ENCODE assay signal across 30 mouse cellular contexts in genomic region chr16:24353816-24354215, GRCm38 (mm10). TPM values are rescaled to one million over a fixed set of nuclear protein-coding genes. Genes with fewer than 3 reads are reported as not detected.
A peak's percentile ranks its signal among the peaks of the same experiment; 100 is the strongest.
DNase-seq lines count a peak whose midpoint lies in the region; ATAC-seq and TF ChIP-seq lines count a peak whose summit lies in the region.
"Had no signal": no experiment of that assay in that cellular context is flagged by ENCODE, and none has a peak within 500 bp of the region (broad histone marks: within the 10 kb centered on the region; RNA-seq: fewer than 3 reads in every experiment).

No protein-coding gene starts in this region.

- no peak for ATAC-seq in heart, postnatal 0 days (ENCODE audit: insufficient read depth, low read depth)
- ATAC-seq: forebrain, embryonic 15.5 days; hindbrain, postnatal 0 days; inflammation-experienced regulatory T-cells, adult 6 months; intestine, embryonic 16.5 days had no signal

- peak; percentile 45 for DNase-seq in gastrocnemius, adult 2 months
- DNase-seq in gastrocnemius, postnatal 4 days (ENCODE audit: low spot score in 2 of 2) = no peak
- DNase-seq in heart, postnatal 0 days (ENCODE audit: low spot score) = no peak
- no peak for DNase-seq in heart, adult 8-10 months (ENCODE audit: low spot score)
- DNase-seq in ES-CJ7 (ENCODE audit: low read depth, low spot score) (peak; percentile 40), ZHBTc4 (ENCODE audit: low read depth, low spot score) (peak; percentile 82)
- no peak for DNase-seq in lung, postnatal 4 days
- no peak for DNase-seq in ovary, postnatal 10 days (ENCODE audit: low spot score)
- DNase-seq: adrenal gland, adult 2 months; adrenal gland, postnatal 14 days; B cell, adult 2 months; cerebellum, adult 11-12 months; cerebellum, adult 8-10 months; cerebellum, postnatal 10 days; cerebellum, postnatal 36 days; embryo, embryonic 11 days; gastrocnemius, postnatal 25 days; heart, adult 2 months; heart, postnatal 4 days; kidney, adult 18-20 months had no signal

- H3K4me2 ChIP-seq in heart, postnatal 0 days (ENCODE audit: low read depth, low read length) = no peak overlapping the region
- H3K4me2 ChIP-seq: embryonic facial prominence, embryonic 13.5 days; forebrain, embryonic 12.5 days; forebrain, embryonic 15.5 days; hindbrain, embryonic 14.5 days had no signal

- intact Hi-C loops in gastrocnemius, adult 2 months (cut with DNase I) = loop anchor here (5.0 kb wide), 2 partner anchors 38 to 708 kb away; partner anchors contain the start of gene Lpp

- no peaks in the 10 kb centered on the region for H3K9me3 ChIP-seq in heart, postnatal 0 days (replicated peaks; ENCODE audit: control insufficient read depth, low read length)
- H3K9me3 ChIP-seq: embryonic facial prominence, embryonic 13.5 days; forebrain, embryonic 12.5 days; forebrain, embryonic 15.5 days had no signal

- H3K4me3 ChIP-seq in gastrocnemius, adult 2 months = no peak overlapping the region
- H3K4me3 ChIP-seq in heart, postnatal 0 days (ENCODE audit: low read depth, low read length) = no peak overlapping the region
- H3K4me3 ChIP-seq: embryonic facial prominence, embryonic 10.5 days; embryonic facial prominence, embryonic 13.5 days; erythroblast, embryonic 14.5 days; forebrain, embryonic 12.5 days; forebrain, embryonic 15.5 days; heart, adult 2 months had no signal

- TF ChIP-seq CTCF in gastrocnemius, adult 2 months (IDR thresholded peaks at IDR 0.05) = no peak
- no peak for TF ChIP-seq CTCF in heart, postnatal 0 days (IDR thresholded peaks at IDR 0.05; ENCODE audit: low read depth)

- no peaks in the 10 kb centered on the region for H3K36me3 ChIP-seq in heart, postnatal 0 days (replicated peaks; ENCODE audit: control insufficient read depth, insufficient read depth, low read length)
- H3K36me3 ChIP-seq: embryonic facial prominence, embryonic 10.5 days; embryonic facial prominence, embryonic 13.5 days; forebrain, embryonic 12.5 days; forebrain, embryonic 15.5 days had no signal

- no peaks in the 10 kb centered on the region for H3K27me3 ChIP-seq in heart, postnatal 0 days (ENCODE audit: control insufficient read depth, insufficient read depth, low read length)
- H3K27me3 ChIP-seq: embryonic facial prominence, embryonic 13.5 days; forebrain, embryonic 12.5 days; forebrain, embryonic 15.5 days had no signal

- TF ChIP-seq EP300 in heart, postnatal 0 days (IDR thresholded peaks at IDR 0.05; ENCODE audit: low read depth) = no peak

- WGBS in heart, postnatal 0 days = 12% methylated on average over 3 of the region's 3 CpGs

- H3K9ac ChIP-seq in heart, postnatal 0 days (replicated peaks; ENCODE audit: low read depth, low read length) = 0 out of 2 replicates have a peak overlapping the region, but pooled peaks have one; percentile 9
- H3K9ac ChIP-seq: embryonic facial prominence, embryonic 13.5 days; forebrain, embryonic 12.5 days; forebrain, embryonic 15.5 days; hindbrain, embryonic 14.5 days had no signal

- H3K4me1 ChIP-seq in heart, postnatal 0 days (ENCODE audit: control insufficient read depth, insufficient read depth) = peaks cover 5% of the 10 kb centered on the region
- H3K4me1 ChIP-seq: forebrain, embryonic 12.5 days; forebrain, embryonic 15.5 days had no signal

- H3K27ac ChIP-seq in gastrocnemius, adult 2 months = peak overlapping the region; percentile 73
- no peak overlapping the region for H3K27ac ChIP-seq in heart, postnatal 0 days (ENCODE audit: low read depth)
- H3K27ac ChIP-seq: embryonic facial prominence, embryonic 10.5 days; embryonic facial prominence, embryonic 13.5 days; forebrain, embryonic 12.5 days; forebrain, embryonic 15.5 days; heart, adult 2 months; hindbrain, embryonic 14.5 days; hindbrain, postnatal 0 days had no signal

RNA-seq across cellular contexts. Expression of gene Lpp, which starts 39.5 kb away (rescaled TPM):
- total RNA-seq in gastrocnemius, adult 2 months (2021) = 10 to 100 TPM; 17.7 to 18.0 TPM
- 10 to 100 TPM; 46.7 to 52.2 TPM for total RNA-seq in gastrocnemius, postnatal 4 days (2021)
- total RNA-seq in heart, postnatal 0 days (2014; rRNA removed; ENCODE audit: low replicate concordance) = 56.2 and 77.4 TPM in 2 replicates
- 28.7 and 32.1 TPM in 2 replicates for polyA plus RNA-seq in heart, postnatal 0 days (2015; fragmentation: Nextera tagmentation; extraction: Ambion mirVana)
- total RNA-seq in heart, adult 8-10 months (2022) = 10 to 100 TPM; 21.5 to 24.7 (median 23.3) TPM
- total RNA-seq: MEL had no signal
- polyA plus RNA-seq: erythroblast, embryonic 14.5 days had no signal

Comparison
In these comparisons a context has a peak if more than half of its experiments do, and no peak if none do; other contexts are left out.
1. DNase-seq: peak in gastrocnemius, adult 2 months (single experiment), ES-CJ7 (single experiment) and ZHBTc4 (single experiment); none in gastrocnemius, postnatal 4 days (0 of 2), heart, postnatal 0 days (single experiment), heart, adult 8-10 months (single experiment), lung, postnatal 4 days (0 of 2) and ovary, postnatal 10 days (single experiment).